ENCODE assay signal across 9 mouse cellular contexts in the genomic region with DNA sequence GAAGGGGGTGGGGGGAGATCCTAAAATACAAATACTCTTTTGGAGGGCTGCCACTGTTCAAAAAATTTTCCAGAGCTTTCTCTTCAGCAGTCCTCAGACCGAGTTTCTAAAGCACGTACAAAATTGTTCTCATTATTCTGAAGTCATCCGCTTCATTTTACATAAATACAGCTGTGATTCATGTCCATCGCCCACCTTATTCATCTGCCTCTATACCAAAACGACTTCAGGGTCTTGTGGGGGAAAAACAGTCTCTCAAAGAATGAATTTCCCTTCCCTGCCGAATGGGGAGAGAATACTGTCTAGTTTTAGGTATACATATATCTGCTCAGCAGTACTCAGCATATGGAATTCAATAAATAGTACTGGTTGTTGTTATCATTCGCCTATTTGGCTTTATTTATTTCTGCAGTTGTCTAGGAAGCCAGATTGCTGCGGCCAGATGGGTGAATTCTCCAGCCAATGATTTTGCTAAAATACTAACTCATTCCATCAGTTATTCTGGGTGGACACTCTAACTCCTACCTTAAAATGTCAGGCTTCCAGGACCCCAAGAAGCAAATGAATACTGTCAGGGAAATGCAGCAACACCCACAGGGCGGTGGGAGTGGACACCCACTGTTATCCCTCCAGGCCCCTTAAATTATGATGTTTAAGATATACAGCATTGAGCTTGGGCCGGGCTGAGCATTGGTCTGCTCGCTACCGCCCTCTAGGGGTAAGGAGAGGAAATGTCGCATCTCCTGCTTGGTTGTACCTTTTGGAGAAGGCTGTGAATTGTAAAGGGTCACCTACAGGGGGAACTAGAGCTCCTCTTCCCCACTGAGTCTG. TPM values are rescaled to one million over a fixed set of nuclear protein-coding genes. Genes with fewer than 3 reads are reported as not detected.
A peak's percentile ranks its signal among the peaks of the same experiment; 100 is the strongest.
DNase-seq lines count a peak whose midpoint lies in the region; ATAC-seq and TF ChIP-seq lines count a peak whose summit lies in the region.
"Had no signal": no experiment of that assay in that cellular context is flagged by ENCODE, and none has a peak within 500 bp of the region (broad histone marks: within the 10 kb centered on the region; RNA-seq: fewer than 3 reads in every experiment).

No protein-coding gene starts in this region.

- no peak for ATAC-seq in hindbrain, embryonic 16.5 days
- ATAC-seq in forebrain, embryonic 15.5 days (replicated peaks): no peak
- peak; percentile 94 for ATAC-seq in megakaryocyte-erythroid progenitor cell, adult 5-6 weeks (replicated peaks; ENCODE audit: low FRiP score, low TSS enrichment, poor library complexity, severe bottlenecking)

- peak; percentile 97 to 99 for TF ChIP-seq CTCF in CH12.LX (conservative IDR thresholded peaks at IDR 0.05 in 1 of 2, IDR thresholded peaks at IDR 0.05 in 1 of 2; ENCODE audit: low read depth in 2 of 2, low read length in 2 of 2)
- TF ChIP-seq CTCF in layer of hippocampus, adult 2 months (conservative IDR thresholded peaks at IDR 0.05): peak; percentile 97

- dilution Hi-C loops in CH12.LX (cut with MboI; ENCODE audit: extremely low pct_ligation_motif_present, extremely low pct_unique_long_range_greater_than_20kb, low sequenced_read_pairs): no loop called here

- TF ChIP-seq POLR2A in CH12.LX (IDR thresholded peaks at IDR 0.05; ENCODE audit: low read depth, low read length): no peak

- TF ChIP-seq RAD21 in CH12.LX (IDR thresholded peaks at IDR 0.05; ENCODE audit: low read depth, low read length): peak; percentile 65

- H3K9ac ChIP-seq in hindbrain, embryonic 16.5 days (ENCODE audit: low read depth, low read length): no peak overlapping the region
- no peak overlapping the region for H3K9ac ChIP-seq in CH12.LX (ENCODE audit: insufficient read depth, low read depth)
- H3K9ac ChIP-seq in forebrain, embryonic 15.5 days (replicated peaks): no peak overlapping the region
- H3K9ac ChIP-seq: embryonic facial prominence, embryonic 13.5 days had no signal

- H3K27ac ChIP-seq in hindbrain, embryonic 10.5 days: no peak overlapping the region
- H3K27ac ChIP-seq in hindbrain, embryonic 16.5 days (ENCODE audit: low read depth, low read length): no peak overlapping the region
- no peak overlapping the region for H3K27ac ChIP-seq in CH12.LX (ENCODE audit: insufficient read depth, low read depth)
- H3K27ac ChIP-seq in forebrain, embryonic 15.5 days (replicated peaks): 0 out of 2 replicates have a peak overlapping the region, but pooled peaks have one; percentile 4
- H3K27ac ChIP-seq in layer of hippocampus, adult 2 months: peak overlapping the region; percentile 77
- H3K27ac ChIP-seq: embryonic facial prominence, embryonic 13.5 days had no signal

- in situ Hi-C loops in CH12.LX (cut with MboI; ENCODE audit: low pct_ligation_motif_present, low pct_unique_long_range_greater_than_20kb, low sequenced_read_pairs): no loop called here

- H3K27me3 ChIP-seq in hindbrain, embryonic 10.5 days (ENCODE audit: insufficient read depth, poor library complexity, severe bottlenecking): no peaks in the 10 kb centered on the region
- H3K27me3 ChIP-seq in hindbrain, embryonic 16.5 days (replicated peaks; ENCODE audit: control insufficient read depth, insufficient read depth, low read length): no peaks in the 10 kb centered on the region
- H3K27me3 ChIP-seq in CH12.LX (replicated peaks): no peaks in the 10 kb centered on the region
- no peaks in the 10 kb centered on the region for H3K27me3 ChIP-seq in forebrain, embryonic 15.5 days
- H3K27me3 ChIP-seq: embryonic facial prominence, embryonic 13.5 days had no signal

- 49% methylated on average over 13 of the region's 13 CpGs for WGBS in hindbrain, embryonic 10.5 days
- 41% methylated on average over 13 of the region's 13 CpGs for WGBS in hindbrain, embryonic 16.5 days
- WGBS in forebrain, embryonic 15.5 days: 33% methylated on average over 13 of the region's 13 CpGs

- no peak overlapping the region for H3K4me3 ChIP-seq in hindbrain, embryonic 10.5 days
- H3K4me3 ChIP-seq in hindbrain, embryonic 16.5 days (ENCODE audit: low read length): no peak overlapping the region
- H3K4me3 ChIP-seq in CH12.LX (replicated peaks in 1 of 3; ENCODE audit: low read depth in 2 of 3, low read length in 2 of 3, poor library complexity in 1 of 3): no peak overlapping the region
- no peak overlapping the region for H3K4me3 ChIP-seq in forebrain, embryonic 15.5 days
- no peak overlapping the region for H3K4me3 ChIP-seq in layer of hippocampus, adult 2 months
- H3K4me3 ChIP-seq: embryonic facial prominence, embryonic 13.5 days had no signal

- no peaks in the 10 kb centered on the region for H3K9me3 ChIP-seq in hindbrain, embryonic 10.5 days
- H3K9me3 ChIP-seq in hindbrain, embryonic 16.5 days (ENCODE audit: control insufficient read depth, low read length): no peaks in the 10 kb centered on the region
- H3K9me3 ChIP-seq in CH12.LX (replicated peaks; ENCODE audit: low read length): no peaks in the 10 kb centered on the region
- H3K9me3 ChIP-seq in forebrain, embryonic 15.5 days: no peaks in the 10 kb centered on the region
- H3K9me3 ChIP-seq: embryonic facial prominence, embryonic 13.5 days had no signal

- DNase-seq in hindbrain, embryonic 10.5 days (ENCODE audit: low spot score): peak; percentile 49
- DNase-seq in CH12.LX (ENCODE audit: extremely low read depth): peak; percentile 74
- DNase-seq in c-Kit-negative CD71-positive TER-119-positive erythroid progenitor cells, embryonic 14.5 days (ENCODE audit: low read depth, low spot score): peak; percentile 9
- peak; percentile 56 to 59 for DNase-seq in layer of hippocampus, adult 2 months (ENCODE audit: low spot score in 2 of 2)
- DNase-seq in telencephalon, adult 2 months (ENCODE audit: low read depth, low spot score): peak; percentile 64

- TF ChIP-seq EP300 in CH12.LX (IDR thresholded peaks at IDR 0.05; ENCODE audit: low read length): no peak

- H3K79me2 ChIP-seq in CH12.LX (replicated peaks; ENCODE audit: control insufficient read depth, extremely low read depth, insufficient read depth, poor library complexity, severe bottlenecking): no peaks in the 10 kb centered on the region

- no peaks in the 10 kb centered on the region for H3K36me3 ChIP-seq in hindbrain, embryonic 10.5 days
- no peaks in the 10 kb centered on the region for H3K36me3 ChIP-seq in hindbrain, embryonic 16.5 days (ENCODE audit: control insufficient read depth, insufficient read depth, low read length)
- no peaks in the 10 kb centered on the region for H3K36me3 ChIP-seq in CH12.LX (replicated peaks in 1 of 2; ENCODE audit: control insufficient read depth in 1 of 2, insufficient read depth in 1 of 2, low read length in 1 of 2)
- H3K36me3 ChIP-seq in forebrain, embryonic 15.5 days: no peaks in the 10 kb centered on the region
- H3K36me3 ChIP-seq: embryonic facial prominence, embryonic 13.5 days had no signal

- no peak overlapping the region for H3K4me2 ChIP-seq in hindbrain, embryonic 16.5 days (ENCODE audit: low read length)
- H3K4me2 ChIP-seq in CH12.LX (ENCODE audit: insufficient read depth, low read depth, poor library complexity, severe bottlenecking): no peak overlapping the region
- H3K4me2 ChIP-seq in forebrain, embryonic 15.5 days (replicated peaks): no peak overlapping the region
- H3K4me2 ChIP-seq: embryonic facial prominence, embryonic 13.5 days had no signal

- H3K4me1 ChIP-seq in hindbrain, embryonic 10.5 days (replicated peaks): no peaks in the 10 kb centered on the region
- no peaks in the 10 kb centered on the region for H3K4me1 ChIP-seq in hindbrain, embryonic 16.5 days (ENCODE audit: control insufficient read depth, insufficient read depth, low read depth, low read length)
- H3K4me1 ChIP-seq in CH12.LX (ENCODE audit: control insufficient read depth in 1 of 2, insufficient read depth in 2 of 2): peaks cover 3 to 13% of the 10 kb centered on the region in 2 experiments
- H3K4me1 ChIP-seq in forebrain, embryonic 15.5 days: no peaks in the 10 kb centered on the region
- H3K4me1 ChIP-seq: embryonic facial prominence, embryonic 13.5 days had no signal

TF ChIP-seq in CH12.LX, 34 proteins besides CTCF, POLR2A, EP300 and RAD21:
- TF ChIP-seq JUND (conservative IDR thresholded peaks at IDR 0.05; ENCODE audit: low read depth, low read length) (no peak), NRF1 (IDR thresholded peaks at IDR 0.05; ENCODE audit: low read depth, low read length) (no peak), E2F4 (IDR thresholded peaks at IDR 0.05; ENCODE audit: insufficient replicate concordance, low read depth, low read length) (no peak), BHLHE40 (IDR thresholded peaks at IDR 0.05; ENCODE audit: low read depth, low read length) (no peak), SMC3 (IDR thresholded peaks at IDR 0.05; ENCODE audit: low read depth, low read length) (peak; percentile 76)

RNA-seq across cellular contexts. Expression of a gene that starts 27.9 kb away (rescaled TPM):
- 83.0 and 94.2 TPM in 2 replicates for polyA plus RNA-seq in hindbrain, embryonic 10.5 days (2016; fragmentation: Nextera tagmentation; extraction: Ambion mirVana)
- 46.7 and 48.6 TPM in 2 replicates for polyA plus RNA-seq in hindbrain, embryonic 16.5 days (2015; fragmentation: Nextera tagmentation; extraction: Ambion mirVana)
- 29.3 and 43.3 TPM in 2 replicates for total RNA-seq in CH12.LX (2012; rRNA removed)
- total RNA-seq in CH12.LX (2014; rRNA removed): 39.8 and 40.5 TPM in 2 replicates
- 40.4 and 41.1 TPM in 2 replicates for polyA plus RNA-seq in CH12.LX (2012; ENCODE audit: insufficient read length, low read depth)
- polyA plus RNA-seq in forebrain, embryonic 15.5 days (2015; fragmentation: Nextera tagmentation; extraction: Ambion mirVana): 61.2 and 68.0 TPM in 2 replicates
- 10 to 100 TPM; 18.6 to 20.9 TPM for total RNA-seq in layer of hippocampus, adult 2 months (2021)
- total RNA-seq in megakaryocyte-erythroid progenitor cell, adult 5-6 weeks (2014; fragmentation: Nextera tagmentation): 70.2 and 107 TPM in 2 replicates
- 75.1 and 92.8 TPM in 2 replicates for total RNA-seq in megakaryocyte-erythroid progenitor cell, adult 5-6 weeks (2017)

Comparison
In these comparisons a context has a peak if more than half of its experiments do, and no peak if none do; other contexts are left out.
1. DNase-seq: peak in every context shown above with its lines; median percentile 74 in CH12.LX; 64 in telencephalon, adult 2 months; 58 in layer of hippocampus, adult 2 months; 49 in hindbrain, embryonic 10.5 days; 9 in c-Kit-negative CD71-positive TER-119-positive erythroid progenitor cells, embryonic 14.5 days.
2. H3K27ac ChIP-seq: peak in forebrain, embryonic 15.5 days (single experiment) and layer of hippocampus, adult 2 months (single experiment); none in hindbrain, embryonic 10.5 days (single experiment), hindbrain, embryonic 16.5 days (single experiment) and CH12.LX (single experiment).